Mouse (Mus musculus): ENCODE measurements around the gene Olfr872. TPM values are rescaled to one million over a fixed set of nuclear protein-coding genes. Genes with fewer than 3 reads are reported as not detected.
"Not testable (repeated sequence)": the region's sequence is repeated elsewhere in the genome, so short reads cannot be mapped to it uniquely, and the experiment has no call there.

Olfr872 gene
- not detected in 2 replicates for polyA plus RNA-seq (2014; fragmentation: Nextera tagmentation; extraction: Ambion mirVana)

DNA sequence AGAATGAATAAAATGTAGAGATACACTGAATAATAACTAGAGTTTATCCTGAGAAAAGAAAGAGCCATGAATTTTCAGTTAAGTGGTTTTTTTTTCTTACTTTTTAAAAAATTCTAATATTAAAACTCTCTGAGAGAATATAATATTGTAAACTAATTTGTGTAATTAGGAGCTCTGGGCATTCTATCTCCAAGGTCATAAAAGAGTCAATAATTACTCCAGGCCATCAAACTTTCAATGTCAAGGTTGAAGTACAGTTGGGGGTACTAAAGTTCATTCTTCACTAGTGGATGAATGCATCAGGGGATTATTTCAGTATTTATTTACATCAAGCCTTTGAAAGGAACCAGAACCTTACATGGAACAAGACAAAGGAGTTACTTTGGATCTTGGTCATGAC, at the start of gene Olfr872:
Olfr872 (plus strand) TSS at position 301 of the 400 bp plus-strand sequence.
- Histone ChIP-seq H3K9me3 (ENCODE audit: control insufficient read depth, low read length) (no peaks in the 10 kb centered on the region), H3K9ac (ENCODE audit: low read depth, low read length) (no peak within 1 kb of the TSS), H3K4me3 (ENCODE audit: low read depth, low read length) (no peak within 1 kb of the TSS), H3K27me3 (ENCODE audit: control insufficient read depth, insufficient read depth, low read length) (no peaks in the 10 kb centered on the region), H3K36me3 (ENCODE audit: control insufficient read depth, insufficient read depth, low read length) (no peaks in the 10 kb centered on the region), H3K27ac (ENCODE audit: low read depth, low read length) (no peak within 1 kb of the TSS), H3K4me2 (replicated peaks; ENCODE audit: low read depth, low read length) (no peak within 1 kb of the TSS), H3K4me1 (replicated peaks; ENCODE audit: control insufficient read depth, insufficient read depth, low read length) (no peaks in the 10 kb centered on the region)
- no peak for DNase-seq (ENCODE audit: low spot score)
- no peak for ATAC-seq (ENCODE audit: low FRiP score)

GRCm38 (mm10) chr9:20202131-20202530, 34.8 kb upstream of the Olfr872 start:
- WGBS, result 50% methylated on average over 1 of the region's 1 CpGs
- no peaks in the 10 kb centered on the region for H3K4me1 ChIP-seq (replicated peaks; ENCODE audit: control insufficient read depth, insufficient read depth, low read length)
- no peaks in the 10 kb centered on the region for H3K36me3 ChIP-seq (ENCODE audit: control insufficient read depth, insufficient read depth, low read length)
- H3K4me3 ChIP-seq (ENCODE audit: low read depth, low read length), result no peak overlapping the region
- H3K27ac ChIP-seq (ENCODE audit: low read depth, low read length), result no peak overlapping the region
- no peaks in the 10 kb centered on the region for H3K27me3 ChIP-seq (ENCODE audit: control insufficient read depth, insufficient read depth, low read length)
- DNase-seq (ENCODE audit: low spot score), result no peak
- no peaks in the 10 kb centered on the region for H3K9me3 ChIP-seq (ENCODE audit: control insufficient read depth, low read length)
- no peak overlapping the region for H3K4me2 ChIP-seq (replicated peaks; ENCODE audit: low read depth, low read length)
- no peak overlapping the region for H3K9ac ChIP-seq (ENCODE audit: low read depth, low read length)
- ATAC-seq (ENCODE audit: low FRiP score), result no peak

GRCm38 (mm10) chr9:20203413-20203984, 33.4 kb upstream of the Olfr872 start:
- H3K9me3 ChIP-seq (ENCODE audit: control insufficient read depth, low read length); H3K27ac ChIP-seq (ENCODE audit: low read depth, low read length); H3K27me3 ChIP-seq (ENCODE audit: control insufficient read depth, insufficient read depth, low read length); H3K4me1 ChIP-seq (replicated peaks; ENCODE audit: control insufficient read depth, insufficient read depth, low read length); H3K4me3 ChIP-seq (ENCODE audit: low read depth, low read length); DNase-seq (ENCODE audit: low spot score); ATAC-seq (ENCODE audit: low FRiP score); H3K9ac ChIP-seq (ENCODE audit: low read depth, low read length); H3K36me3 ChIP-seq (ENCODE audit: control insufficient read depth, insufficient read depth, low read length); H3K4me2 ChIP-seq (replicated peaks; ENCODE audit: low read depth, low read length): not testable (repeated sequence)
- WGBS, result 85% methylated on average over 7 of the region's 7 CpGs

GRCm38 (mm10) chr9:20210812-20211211, 26.1 kb upstream of the Olfr872 start:
- Histone ChIP-seq H3K27me3 (ENCODE audit: control insufficient read depth, insufficient read depth, low read length) (no peaks in the 10 kb centered on the region), H3K4me3 (ENCODE audit: low read depth, low read length) (no peak overlapping the region), H3K9ac (ENCODE audit: low read depth, low read length) (no peak overlapping the region), H3K27ac (ENCODE audit: low read depth, low read length) (no peak overlapping the region), H3K9me3 (ENCODE audit: control insufficient read depth, low read length) (no peaks in the 10 kb centered on the region), H3K36me3 (ENCODE audit: control insufficient read depth, insufficient read depth, low read length) (no peaks in the 10 kb centered on the region), H3K4me2 (replicated peaks; ENCODE audit: low read depth, low read length) (no peak overlapping the region), H3K4me1 (replicated peaks; ENCODE audit: control insufficient read depth, insufficient read depth, low read length) (no peaks in the 10 kb centered on the region)
- ATAC-seq (ENCODE audit: low FRiP score) (no peak), DNase-seq (ENCODE audit: low spot score) (no peak)
- 60% methylated on average over 1 of the region's 1 CpGs for WGBS

DNA sequence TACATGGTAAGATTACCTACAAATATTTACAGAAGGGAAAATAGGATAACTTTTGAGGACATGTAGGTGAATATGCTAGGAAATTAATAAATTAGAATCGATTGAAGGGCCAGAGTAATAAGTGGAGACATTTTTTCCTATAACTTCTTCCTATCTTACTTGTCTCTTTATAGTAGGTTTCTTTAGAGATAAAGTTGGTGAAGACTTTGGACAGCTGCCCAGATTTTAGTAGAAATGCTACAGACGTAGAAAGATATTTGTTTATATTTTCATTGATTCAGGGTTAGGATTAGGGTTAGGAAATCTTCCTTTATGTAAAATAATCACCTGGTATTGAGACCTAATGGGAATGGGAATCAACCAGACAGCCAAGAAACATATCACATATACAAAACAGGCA, 25.4 kb upstream of the Olfr872 start:
- WGBS, result 84% methylated on average over 2 of the region's 2 CpGs
- Histone ChIP-seq H3K27me3 (ENCODE audit: control insufficient read depth, insufficient read depth, low read length) (no peaks in the 10 kb centered on the region), H3K4me2 (replicated peaks; ENCODE audit: low read depth, low read length) (no peak overlapping the region), H3K9me3 (ENCODE audit: control insufficient read depth, low read length) (no peaks in the 10 kb centered on the region), H3K36me3 (ENCODE audit: control insufficient read depth, insufficient read depth, low read length) (no peaks in the 10 kb centered on the region), H3K27ac (ENCODE audit: low read depth, low read length) (no peak overlapping the region), H3K9ac (ENCODE audit: low read depth, low read length) (no peak overlapping the region), H3K4me3 (ENCODE audit: low read depth, low read length) (no peak overlapping the region), H3K4me1 (replicated peaks; ENCODE audit: control insufficient read depth, insufficient read depth, low read length) (no peaks in the 10 kb centered on the region)
- ATAC-seq (ENCODE audit: low FRiP score), result no peak
- no peak for DNase-seq (ENCODE audit: low spot score)

- Histone ChIP-seq H3K36me3 (ENCODE audit: control insufficient read depth, insufficient read depth, low read length) (no peaks in the 10 kb centered on the region), H3K9ac (ENCODE audit: low read depth, low read length) (no peak within 1 kb of the TSS), H3K4me3 (ENCODE audit: low read depth, low read length) (no peak within 1 kb of the TSS), H3K4me2 (replicated peaks; ENCODE audit: low read depth, low read length) (no peak within 1 kb of the TSS), H3K27ac (ENCODE audit: low read depth, low read length) (no peak within 1 kb of the TSS), H3K4me1 (replicated peaks; ENCODE audit: control insufficient read depth, insufficient read depth, low read length) (no peaks in the 10 kb centered on the region), H3K27me3 (ENCODE audit: control insufficient read depth, insufficient read depth, low read length) (no peaks in the 10 kb centered on the region), H3K9me3 (ENCODE audit: control insufficient read depth, low read length) (no peaks in the 10 kb centered on the region)
- DNase-seq (ENCODE audit: low spot score) (no peak), ATAC-seq (ENCODE audit: low FRiP score) (no peak)
Observed at GRCm38 (mm10) chr9:20211907-20212306, 25.0 kb upstream of the Olfr872 start, which contains the start of gene Olfr871. TSS of gene Olfr871 (plus strand) at chr9:20212207.

- no peak overlapping the region for H3K9ac ChIP-seq (ENCODE audit: low read depth, low read length)
- H3K4me3 ChIP-seq (ENCODE audit: low read depth, low read length), result no peak overlapping the region
- H3K36me3 ChIP-seq (ENCODE audit: control insufficient read depth, insufficient read depth, low read length), result no peaks in the 10 kb centered on the region
- ATAC-seq (ENCODE audit: low FRiP score), result no peak
- WGBS, result 68% methylated on average over 2 of the region's 2 CpGs
- no peaks in the 10 kb centered on the region for H3K4me1 ChIP-seq (replicated peaks; ENCODE audit: control insufficient read depth, insufficient read depth, low read length)
- H3K27ac ChIP-seq (ENCODE audit: low read depth, low read length), result no peak overlapping the region
- no peak overlapping the region for H3K4me2 ChIP-seq (replicated peaks; ENCODE audit: low read depth, low read length)
- no peaks in the 10 kb centered on the region for H3K9me3 ChIP-seq (ENCODE audit: control insufficient read depth, low read length)
- DNase-seq (ENCODE audit: low spot score), result no peak
- H3K27me3 ChIP-seq (ENCODE audit: control insufficient read depth, insufficient read depth, low read length), result no peaks in the 10 kb centered on the region
Observed at GRCm38 (mm10) chr9:20237378-20237777, 459 bp downstream of the Olfr872 start.

DNA sequence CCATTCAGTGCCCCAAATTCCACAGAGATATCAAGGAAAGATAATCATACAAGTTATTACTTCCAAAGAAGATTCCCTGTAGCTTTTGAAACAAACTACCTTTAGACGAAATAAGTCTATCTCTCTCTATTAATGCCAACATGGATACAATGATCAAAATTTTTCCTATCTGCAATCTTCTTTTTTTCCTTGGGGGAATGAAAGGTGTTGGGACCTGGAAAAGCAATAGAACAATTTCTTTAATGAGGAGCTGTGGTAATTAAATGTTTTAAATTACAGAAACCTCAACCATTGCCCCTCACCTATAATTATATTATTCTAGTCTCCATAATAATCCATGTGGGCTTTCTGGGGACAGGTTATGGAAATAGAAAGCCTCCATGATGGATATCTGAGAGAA, 45.1 kb downstream of the Olfr872 start, which contains the start of gene Olfr39:
Olfr39 (plus strand) TSS at position 301 of the 400 bp plus-strand sequence.
- no peaks in the 10 kb centered on the region for H3K27me3 ChIP-seq (ENCODE audit: control insufficient read depth, insufficient read depth, low read length)
- no peak within 1 kb of the TSS for H3K4me3 ChIP-seq (ENCODE audit: low read depth, low read length)
- H3K27ac ChIP-seq (ENCODE audit: low read depth, low read length), result no peak within 1 kb of the TSS
- no peaks in the 10 kb centered on the region for H3K4me1 ChIP-seq (replicated peaks; ENCODE audit: control insufficient read depth, insufficient read depth, low read length)
- 90% methylated on average over 1 of the region's 1 CpGs for WGBS
- no peaks in the 10 kb centered on the region for H3K9me3 ChIP-seq (ENCODE audit: control insufficient read depth, low read length)
- ATAC-seq (ENCODE audit: low FRiP score) (no peak), DNase-seq (ENCODE audit: low spot score) (no peak)
- no peaks in the 10 kb centered on the region for H3K36me3 ChIP-seq (ENCODE audit: control insufficient read depth, insufficient read depth, low read length)
- no peak within 1 kb of the TSS for H3K9ac ChIP-seq (ENCODE audit: low read depth, low read length)
- no peak within 1 kb of the TSS for H3K4me2 ChIP-seq (replicated peaks; ENCODE audit: low read depth, low read length)

- H3K9me3 ChIP-seq (ENCODE audit: control insufficient read depth, low read length); H3K27ac ChIP-seq (ENCODE audit: low read depth, low read length); ATAC-seq (ENCODE audit: low FRiP score); H3K4me2 ChIP-seq (replicated peaks; ENCODE audit: low read depth, low read length); H3K9ac ChIP-seq (ENCODE audit: low read depth, low read length); H3K4me3 ChIP-seq (ENCODE audit: low read depth, low read length); H3K27me3 ChIP-seq (ENCODE audit: control insufficient read depth, insufficient read depth, low read length); DNase-seq (ENCODE audit: low spot score); H3K4me1 ChIP-seq (replicated peaks; ENCODE audit: control insufficient read depth, insufficient read depth, low read length); H3K36me3 ChIP-seq (ENCODE audit: control insufficient read depth, insufficient read depth, low read length): not testable (repeated sequence)
- 77% methylated on average over 5 of the region's 5 CpGs for WGBS
Observed at GRCm38 (mm10) chr9:20295562-20295961, 58.6 kb downstream of the Olfr872 start.
